Mouse (Mus musculus): ENCODE results near the gene Jph2.

GRCm38 (mm10) chr2:163412419-163412818 lies 14.6 kb upstream of the Jph2 start:
- TF ChIP-seq CTCF (IDR thresholded peaks at IDR 0.05; ENCODE audit: borderline replicate concordance, insufficient read depth, low read depth, low read length) (no peak), POLR2A (IDR thresholded peaks at IDR 0.05; ENCODE audit: borderline replicate concordance, insufficient read depth, low read length) (no peak)
